Mouse (Mus musculus) CH12.LX (cell line): ENCODE results near the gene Rassf8. TPM values are rescaled to one million over a fixed set of nuclear protein-coding genes. Genes with fewer than 3 reads are reported as not detected.

Experiments used
- DNase-seq: peaks from one replicate; pipeline ENCODE4 v3.0.0-alpha.2; 2013; ENCODE audit errors: extremely low read depth
- H3K27ac ChIP-seq: 2 replicates; pipeline ENCODE4 v1.5.1; 2012; ENCODE audit warnings: low read depth, mild to moderate bottlenecking, control low read depth, moderate library complexity; ENCODE audit not compliant: insufficient read depth
- H3K27me3 ChIP-seq: replicated peaks from 2 replicates; pipeline ENCODE3; 2012; ENCODE audit warnings: inconsistent platforms
- H3K36me3 ChIP-seq, 2 experiments: replicated peaks in 1 of 2; 2 replicates each; pipeline versions ENCODE3 to v1.6.1; 2012; ENCODE audit warnings: inconsistent platforms in 1 of 2, low read length in 1 of 2, mild to moderate bottlenecking in 1 of 2, mixed read lengths in 1 of 2, moderate library complexity in 1 of 2; ENCODE audit not compliant: control insufficient read depth in 1 of 2, insufficient read depth in 1 of 2
- H3K4me1 ChIP-seq, 2 experiments: 2 replicates each; pipeline ENCODE4 v1.6.1; 2012; ENCODE audit warnings: inconsistent platforms in 1 of 2, moderate library complexity in 1 of 2; ENCODE audit not compliant: insufficient read depth in 2 of 2, control insufficient read depth in 1 of 2
- H3K4me2 ChIP-seq: 2 replicates; pipeline ENCODE4 v1.6.1; 2012; ENCODE audit warnings: low read depth, mild to moderate bottlenecking, control low read depth; ENCODE audit not compliant: poor library complexity, insufficient read depth, severe bottlenecking
- H3K4me3 ChIP-seq, 3 experiments: fragments of 150-350 bp in 1 of 3; sonication (generic) in 1 of 3; replicated peaks in 1 of 3; 2 replicates each; pipeline versions ENCODE3 to v1.5.1; 2011 to 2012; ENCODE audit warnings: low read depth in 2 of 3, low read length in 2 of 3, mild to moderate bottlenecking in 2 of 3, moderate library complexity in 2 of 3, control low read depth in 1 of 3, improper control_type of control experiment in 1 of 3, inconsistent platforms in 1 of 3, mixed read lengths in 1 of 3; ENCODE audit not compliant: poor library complexity in 1 of 3
- H3K79me2 ChIP-seq: replicated peaks from 2 replicates; pipeline ENCODE4 v1.6.1; 2012; ENCODE audit warnings: mild to moderate bottlenecking, moderate library complexity; ENCODE audit not compliant: control insufficient read depth, poor library complexity, insufficient read depth, severe bottlenecking; ENCODE audit errors: extremely low read depth
- H3K9ac ChIP-seq: 2 replicates; pipeline ENCODE4 v1.6.1; 2012; ENCODE audit warnings: low read depth, mild to moderate bottlenecking, control low read depth, moderate library complexity; ENCODE audit not compliant: insufficient read depth
- H3K9me3 ChIP-seq: replicated peaks from 2 replicates; pipeline ENCODE3; 2012; ENCODE audit warnings: low read length, inconsistent platforms, mixed read lengths
- BHLHE40 ChIP-seq: IDR thresholded peaks from 2 replicates; pipeline ENCODE4 v1.6.1; 2011; ENCODE audit warnings: mild to moderate bottlenecking, low read depth, low read length, improper control_type of control experiment
- CHD2 ChIP-seq: IDR thresholded peaks from 2 replicates; pipeline ENCODE4 v1.6.1; 2011; ENCODE audit warnings: low read length, improper control_type of control experiment
- E2F4 ChIP-seq: IDR thresholded peaks from 2 replicates; pipeline ENCODE4 v1.6.1; 2011; ENCODE audit warnings: low read depth, low read length, improper control_type of control experiment; ENCODE audit not compliant: insufficient replicate concordance
- ELF1 ChIP-seq: IDR thresholded peaks from 2 replicates; pipeline ENCODE4 v1.6.1; 2014; ENCODE audit warnings: low read depth, mild to moderate bottlenecking, inconsistent platforms, low read length, improper control_type of control experiment
- EP300 ChIP-seq: IDR thresholded peaks from 2 replicates; pipeline ENCODE4 v1.6.1; 2011; ENCODE audit warnings: low read length, improper control_type of control experiment
- GABPA ChIP-seq: IDR thresholded peaks from 2 replicates; pipeline ENCODE4 v1.6.1; 2012; ENCODE audit warnings: low read depth, low read length, improper control_type of control experiment, inconsistent platforms; ENCODE audit not compliant: insufficient replicate concordance
- IRF4 ChIP-seq: IDR thresholded peaks from 2 replicates; pipeline ENCODE4 v1.6.1; 2014; ENCODE audit warnings: low read depth, mild to moderate bottlenecking, inconsistent platforms, low read length, improper control_type of control experiment
- JUN ChIP-seq: IDR thresholded peaks from 2 replicates; pipeline ENCODE4 v1.6.1; 2011; ENCODE audit warnings: low read depth, mild to moderate bottlenecking, low read length, improper control_type of control experiment, moderate library complexity; ENCODE audit not compliant: insufficient read depth
- JUND ChIP-seq: conservative IDR thresholded peaks from 2 replicates; pipeline ENCODE4 v1.6.1; 2011; ENCODE audit warnings: low read depth, low read length, improper control_type of control experiment
- KAT2A ChIP-seq: IDR thresholded peaks from 2 replicates; pipeline ENCODE4 v1.6.1; 2012; ENCODE audit warnings: low read length, improper control_type of control experiment, inconsistent platforms; ENCODE audit not compliant: insufficient replicate concordance
- MAFK ChIP-seq: IDR thresholded peaks from 2 replicates; pipeline ENCODE4 v1.6.1; 2011; ENCODE audit warnings: low read length, improper control_type of control experiment; ENCODE audit not compliant: insufficient replicate concordance
- MAX ChIP-seq: IDR thresholded peaks from 2 replicates; pipeline ENCODE4 v1.6.1; 2011; ENCODE audit warnings: low read length, improper control_type of control experiment
- MAZ ChIP-seq: IDR thresholded peaks from 2 replicates; pipeline ENCODE4 v1.6.1; 2012; ENCODE audit warnings: low read depth, mild to moderate bottlenecking, inconsistent platforms, low read length, improper control_type of control experiment, moderate library complexity
- MEF2A ChIP-seq: IDR thresholded peaks from 2 replicates; pipeline ENCODE4 v1.6.1; 2014; ENCODE audit warnings: low read depth, mild to moderate bottlenecking, inconsistent platforms, low read length, improper control_type of control experiment, borderline replicate concordance
- MXI1 ChIP-seq: IDR thresholded peaks from 2 replicates; pipeline ENCODE4 v1.6.1; 2011; ENCODE audit warnings: mild to moderate bottlenecking, low read depth, low read length, improper control_type of control experiment
- NELFE ChIP-seq: IDR thresholded peaks from 2 replicates; pipeline ENCODE4 v1.6.1; 2011; ENCODE audit warnings: low read depth, low read length, improper control_type of control experiment
- NRF1 ChIP-seq: IDR thresholded peaks from 2 replicates; pipeline ENCODE4 v1.6.1; 2014; ENCODE audit warnings: low read depth, mild to moderate bottlenecking, inconsistent platforms, low read length, improper control_type of control experiment, moderate library complexity
- PAX5 ChIP-seq: IDR thresholded peaks from 2 replicates; pipeline ENCODE4 v1.6.1; 2012; ENCODE audit warnings: low read length, inconsistent platforms, mixed read lengths
- POLR2A ChIP-seq: IDR thresholded peaks from 2 replicates; pipeline ENCODE4 v1.6.1; 2011; ENCODE audit warnings: low read depth, mild to moderate bottlenecking, improper control_type of control experiment, low read length
- POLR2AphosphoS2 ChIP-seq: IDR thresholded peaks from 2 replicates; pipeline ENCODE4 v1.6.1; 2011; ENCODE audit warnings: low read depth, low read length, improper control_type of control experiment
- RCOR1 ChIP-seq: conservative IDR thresholded peaks from 2 replicates; pipeline ENCODE4 v1.6.1; 2012; ENCODE audit warnings: low read depth, mild to moderate bottlenecking, inconsistent platforms, low read length, improper control_type of control experiment
- SIN3A ChIP-seq: IDR thresholded peaks from 2 replicates; pipeline ENCODE4 v1.6.1; 2012; ENCODE audit warnings: low read length, improper control_type of control experiment, inconsistent platforms
- TBP ChIP-seq: conservative IDR thresholded peaks from 2 replicates; pipeline ENCODE4 v1.6.1; 2011; ENCODE audit warnings: low read depth, low read length, improper control_type of control experiment
- TCF12 ChIP-seq: IDR thresholded peaks from 2 replicates; pipeline ENCODE4 v1.6.1; 2014; ENCODE audit warnings: low read depth, mild to moderate bottlenecking, inconsistent platforms, low read length, improper control_type of control experiment
- USF1 ChIP-seq: IDR thresholded peaks from 2 replicates; pipeline ENCODE4 v1.6.1; 2014; ENCODE audit warnings: low read depth, mild to moderate bottlenecking, inconsistent platforms, low read length, improper control_type of control experiment
- USF2 ChIP-seq: conservative IDR thresholded peaks from 2 replicates; pipeline ENCODE4 v1.6.1; 2011; ENCODE audit warnings: low read depth, low read length, improper control_type of control experiment
- ZC3H11A ChIP-seq: IDR thresholded peaks from 2 replicates; pipeline ENCODE4 v1.6.1; 2012; ENCODE audit warnings: low read depth, mild to moderate bottlenecking, inconsistent platforms, low read length, improper control_type of control experiment
- ZKSCAN1 ChIP-seq: IDR thresholded peaks from 2 replicates; pipeline ENCODE4 v1.6.1; 2012; ENCODE audit warnings: low read depth, inconsistent platforms, low read length, improper control_type of control experiment, borderline replicate concordance
- ZMIZ1 ChIP-seq: IDR thresholded peaks from 2 replicates; pipeline ENCODE4 v1.6.1; 2012; ENCODE audit warnings: low read depth, mild to moderate bottlenecking, inconsistent platforms, low read length, improper control_type of control experiment
- dilution Hi-C: fragments of 300-500 bp; cut with MboI; formaldehyde crosslinking; loops from 2 replicates; pipeline ENCODE4 v1.14.3; 2020; ENCODE audit warnings: low sequenced_read_pairs; ENCODE audit not compliant: extremely low pct_unique_long_range_greater_than_20kb, extremely low pct_ligation_motif_present
- in situ Hi-C: fragments of 300-500 bp; cut with MboI; formaldehyde crosslinking; loops from 3 replicates; pipeline ENCODE4 v1.14.3; 2019; ENCODE audit warnings: low sequenced_read_pairs, low pct_ligation_motif_present, low pct_unique_long_range_greater_than_20kb, mixed read lengths
- polyA plus RNA-seq: library from polyadenylated mRNA; unstranded; fragments of >175 nt; gene quantifications from 2 replicates; pipeline ENCODE4 v1.2.1, GENCODE M21; 2012; ENCODE audit warnings: low read depth; ENCODE audit not compliant: insufficient read length
- total RNA-seq, 2 experiments: library from RNA; depleted of rRNA; stranded (reverse); fragments of 300-350 nt in 1 of 2; fragments of >200 nt in 1 of 2; gene quantifications; 2 replicates each; pipeline ENCODE4 v1.2.3; 2012 to 2014

The Rassf8 gene
- total and polyA plus RNA-seq, 3 experiments, result 0.34 to 0.59 (median 0.48) TPM

DNA sequence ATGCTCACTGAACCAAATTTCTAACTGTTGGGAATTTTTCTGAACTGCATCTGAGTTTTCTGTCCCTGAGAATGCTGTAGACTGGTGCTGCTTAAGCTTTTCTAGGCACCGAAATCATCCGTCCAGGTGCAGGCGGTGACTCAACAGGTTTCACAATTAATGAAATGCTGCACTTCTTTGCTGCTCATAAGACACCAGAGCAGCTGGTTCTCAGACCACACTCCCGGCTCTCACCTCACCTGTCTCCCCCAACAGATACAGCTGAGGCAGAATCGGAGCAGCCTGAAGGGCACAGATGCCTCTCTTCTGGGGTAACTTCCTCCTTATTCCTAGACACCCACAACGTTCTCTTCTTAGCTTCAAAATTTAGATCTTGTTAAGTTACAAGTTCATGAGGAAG, 100.4 kb downstream of the Rassf8 start (continued):
- peak; percentile 95 for TF ChIP-seq EP300
- peak; percentile 81 for TF ChIP-seq JUN
- TF ChIP-seq BHLHE40, result peak; percentile 86
- no peak for TF ChIP-seq MXI1
- no peak for TF ChIP-seq ZKSCAN1
- TF ChIP-seq ELF1, result peak; percentile 36; the same call in 1 of the 2 replicates

DNA sequence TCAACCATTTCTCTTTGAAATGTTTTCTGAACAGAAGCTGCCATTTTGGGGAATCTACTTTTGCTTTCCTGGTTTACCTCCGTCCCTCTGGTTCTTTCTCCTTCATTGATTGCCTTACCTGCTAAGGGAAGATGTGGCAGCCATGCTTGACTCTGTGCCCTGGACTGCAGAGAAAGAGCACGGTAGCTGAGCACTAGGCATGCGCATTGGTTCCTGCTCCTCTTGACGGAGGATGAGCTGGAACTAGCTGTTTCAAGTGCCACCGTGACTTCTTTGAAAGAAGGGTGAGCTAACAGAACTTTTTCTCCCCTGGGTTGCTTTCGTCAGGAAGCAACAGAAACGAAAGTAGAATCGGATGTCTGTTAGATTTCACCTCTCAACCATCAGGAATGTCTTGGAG, 101.1 kb downstream of the Rassf8 start:
- peak overlapping the region; percentile 12 to 46 (median 32) for H3K4me3 ChIP-seq
- TF ChIP-seq NRF1 (peak; percentile 92), SIN3A (no peak), KAT2A (no peak), POLR2A (peak; percentile 46), MAFK (no peak), TBP (0 out of 2 replicates have a peak, but pooled peaks have one; percentile 20), POLR2AphosphoS2 (no peak), USF1 (no peak), USF2 (no peak), IRF4 (0 out of 2 replicates have a peak, but pooled peaks have one; percentile 11)
- dilution Hi-C loops, result no loop called here

DNA sequence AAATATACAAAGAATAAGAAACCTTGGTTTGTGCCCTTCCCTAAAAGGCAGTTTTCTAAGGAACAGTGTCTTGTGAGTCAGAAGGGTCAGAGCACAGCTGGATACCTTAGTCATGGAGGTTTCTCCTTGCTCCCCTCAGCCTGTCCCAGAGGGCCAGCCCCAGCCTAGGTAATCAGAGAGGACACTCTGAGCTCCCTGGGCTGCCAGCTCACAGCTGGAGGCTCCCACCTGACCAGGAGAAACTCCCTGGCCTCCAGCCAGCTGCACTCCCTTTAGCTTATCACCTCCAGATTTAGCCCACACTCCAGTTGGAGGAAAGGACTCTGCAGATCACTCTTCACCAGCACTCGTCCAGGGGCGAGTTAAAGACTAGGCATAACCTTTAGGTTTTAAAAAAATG, 104.2 kb downstream of the Rassf8 start:
- no peaks in the 10 kb centered on the region for H3K79me2 ChIP-seq
- H3K27ac ChIP-seq, result no peak overlapping the region
- no peaks in the 10 kb centered on the region for H3K9me3 ChIP-seq
- in situ Hi-C loops, result no loop called here
- dilution Hi-C loops, result no loop called here
- peaks cover 27 to 89% of the 10 kb centered on the region in 2 experiments for H3K4me1 ChIP-seq
- H3K27me3 ChIP-seq, result no peaks in the 10 kb centered on the region
- H3K4me3 ChIP-seq, result no peak overlapping the region
- peaks cover 0 to 9% of the 10 kb centered on the region in 2 experiments for H3K36me3 ChIP-seq
- DNase-seq, result peak; percentile 35
- no peak overlapping the region for H3K9ac ChIP-seq
- no peak overlapping the region for H3K4me2 ChIP-seq
- TF ChIP-seq ZMIZ1, result no peak
- no peak for TF ChIP-seq NRF1
- TF ChIP-seq MAX, result no peak
- TF ChIP-seq ZC3H11A, result no peak
- no peak for TF ChIP-seq E2F4
- peak; percentile 48; the same call in 1 of the 2 replicates for TF ChIP-seq EP300
- TF ChIP-seq TCF12, result peak; percentile 13; the same call in 1 of the 2 replicates
- no peak for TF ChIP-seq MAZ
- peak; percentile 33; the same call in 1 of the 2 replicates for TF ChIP-seq BHLHE40
- no peak for TF ChIP-seq USF1
- no peak for TF ChIP-seq JUN
- TF ChIP-seq MEF2A, result peak; percentile 22; the same call in 1 of the 2 replicates
- no peak for TF ChIP-seq CHD2
- TF ChIP-seq JUND, result no peak
- TF ChIP-seq RCOR1, result no peak
- no peak for TF ChIP-seq POLR2AphosphoS2
- TF ChIP-seq MXI1, result no peak
- TF ChIP-seq GABPA, result no peak
- TF ChIP-seq PAX5, result no peak
- TF ChIP-seq KAT2A, result no peak
- no peak for TF ChIP-seq NELFE

More for the DNA sequence above, 101.1 kb downstream of the Rassf8 start:
- in situ Hi-C loops, result no loop called here
- Histone ChIP-seq H3K4me2 (peak overlapping the region; percentile 85), H3K79me2 (no peaks in the 10 kb centered on the region), H3K4me1 (peaks cover 25 to 68% of the 10 kb centered on the region in 2 experiments), H3K9ac (peak overlapping the region; percentile 51), H3K9me3 (no peaks in the 10 kb centered on the region), H3K36me3 (peaks cover 0 to 3% of the 10 kb centered on the region in 2 experiments), H3K27ac (peak overlapping the region; percentile 76), H3K27me3 (no peaks in the 10 kb centered on the region)
- DNase-seq, result peak; percentile 70
